In the genomic region with DNA sequence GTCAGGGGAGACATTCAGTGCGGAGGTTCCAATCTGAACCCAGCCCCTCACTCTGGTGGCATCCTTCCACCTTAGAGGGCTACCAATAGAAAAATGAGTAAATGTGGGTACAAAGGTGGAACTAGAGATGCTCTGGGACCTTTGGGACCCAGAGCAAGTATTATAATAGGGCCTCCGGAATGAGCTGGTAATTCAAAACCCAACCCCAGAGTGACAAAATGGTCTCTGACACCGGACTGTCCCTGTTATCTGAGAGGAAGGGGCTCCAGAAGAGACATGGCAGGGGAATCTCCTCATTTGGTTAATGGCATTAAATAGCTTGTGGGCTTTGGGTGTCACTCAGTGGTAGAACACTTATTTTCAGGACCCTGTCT, we compare ENCODE assay signal across 22 mouse cellular contexts. TPM values are rescaled to one million over a fixed set of nuclear protein-coding genes. Genes with fewer than 3 reads are reported as not detected.
A peak's percentile ranks its signal among the peaks of the same experiment; 100 is the strongest.
DNase-seq lines count a peak whose midpoint lies in the region; ATAC-seq and TF ChIP-seq lines count a peak whose summit lies in the region.
"Had no signal": no experiment of that assay in that cellular context is flagged by ENCODE, and none has a peak within 500 bp of the region (broad histone marks: within the 10 kb centered on the region; RNA-seq: fewer than 3 reads in every experiment).

No protein-coding gene starts in this region.

- H3K36me3 ChIP-seq in heart, embryonic 10.5 days: no peaks in the 10 kb centered on the region
- H3K36me3 ChIP-seq in thymus, adult 2 months (ENCODE audit: control insufficient read depth, insufficient read depth, low read length): no peaks in the 10 kb centered on the region
- H3K36me3 ChIP-seq: embryonic facial prominence, embryonic 12.5 days; hindbrain, embryonic 15.5 days; midbrain, embryonic 12.5 days had no signal

- no peak for TF ChIP-seq POLR2A in thymus, adult 2 months (IDR thresholded peaks at IDR 0.05; ENCODE audit: control insufficient read depth, extremely low read depth, insufficient read depth, low read length, poor library complexity)

- H3K9me3 ChIP-seq in heart, embryonic 10.5 days: no peaks in the 10 kb centered on the region
- H3K9me3 ChIP-seq: embryonic facial prominence, embryonic 12.5 days; hindbrain, embryonic 15.5 days; midbrain, embryonic 12.5 days had no signal

- WGBS in heart, embryonic 10.5 days: 58% methylated on average over 3 of the region's 3 CpGs
- 88% methylated on average over 3 of the region's 3 CpGs for WGBS in thymus, adult 2 months

- no peaks in the 10 kb centered on the region for H3K27me3 ChIP-seq in heart, embryonic 10.5 days (ENCODE audit: insufficient read depth, poor library complexity, severe bottlenecking)
- H3K27me3 ChIP-seq in thymus, adult 2 months (ENCODE audit: control insufficient read depth, insufficient read depth, low read length): no peaks in the 10 kb centered on the region
- H3K27me3 ChIP-seq: embryonic facial prominence, embryonic 12.5 days; hindbrain, embryonic 15.5 days; midbrain, embryonic 12.5 days had no signal

- peaks cover 56% of the 10 kb centered on the region for H3K4me1 ChIP-seq in heart, embryonic 10.5 days
- peaks cover 21% of the 10 kb centered on the region for H3K4me1 ChIP-seq in thymus, adult 2 months (replicated peaks; ENCODE audit: control insufficient read depth, insufficient read depth, low read length)

- no peak for ATAC-seq in inflammation-experienced regulatory T-cells, adult 6 months

- no peak overlapping the region for H3K4me3 ChIP-seq in heart, embryonic 10.5 days
- no peak overlapping the region for H3K4me3 ChIP-seq in layer of hippocampus, adult 2 months
- no peak overlapping the region for H3K4me3 ChIP-seq in thymus, adult 2 months (ENCODE audit: control insufficient read depth, insufficient read depth, low read length)

- H3K27ac ChIP-seq in heart, embryonic 10.5 days: peak overlapping the region; percentile 87
- peak overlapping the region; percentile 3; the same call in 1 of the 2 replicates for H3K27ac ChIP-seq in layer of hippocampus, adult 2 months
- peak overlapping the region; percentile 2 for H3K27ac ChIP-seq in thymus, adult 2 months (ENCODE audit: control insufficient read depth, insufficient read depth, low read length)

- TF ChIP-seq CTCF in layer of hippocampus, adult 2 months (conservative IDR thresholded peaks at IDR 0.05): no peak
- TF ChIP-seq CTCF in thymus, adult 2 months (IDR thresholded peaks at IDR 0.05; ENCODE audit: borderline replicate concordance, control insufficient read depth, extremely low read depth, insufficient read depth, low read length, poor library complexity): no peak

- no peak for DNase-seq in heart, embryonic 10.5 days (ENCODE audit: low spot score)
- DNase-seq in heart, postnatal 14 days: no peak
- no peak for DNase-seq in layer of hippocampus, adult 2 months (ENCODE audit: low spot score in 2 of 2)
- DNase-seq in layer of hippocampus, postnatal 36 days: no peak
- no peak for DNase-seq in thymus, adult 2 months
- DNase-seq in thymus, postnatal 36 days: no peak
- DNase-seq in left cerebral cortex, adult 18-20 months (ENCODE audit: low spot score in 2 of 2): no peak
- DNase-seq: adrenal gland, postnatal 10 days; cerebellum, adult 11-12 months; gastrocnemius, postnatal 10 days; kidney, adult 2 months; kidney, postnatal 36 days; lung, postnatal 4 days; right cerebral cortex, postnatal 25 days had no signal

- intact Hi-C loops in heart, postnatal 14 days (cut with DNase I): loop anchor here (2.0 kb wide), 1 partner anchor 73 kb away; the partner anchor contains the start of gene Wnk1

RNA-seq across cellular contexts. Expression of gene Ninj2, which starts 18.2 kb away (rescaled TPM):
- not detected in 2 replicates for polyA plus RNA-seq in heart, embryonic 10.5 days (2016; fragmentation: Nextera tagmentation; extraction: Ambion mirVana)
- total RNA-seq in heart, postnatal 14 days (2021): not detected
- under 1 TPM; 0.74 to 0.91 TPM for total RNA-seq in layer of hippocampus, adult 2 months (2021)
- 1 to 10 TPM in 1 of 2 experiments, under 1 TPM in 1; 0.66 to 1.7 TPM for total RNA-seq in layer of hippocampus, postnatal 36 days (2021)
- 0.26 and 0.33 TPM in 2 replicates for polyA plus RNA-seq in thymus, adult 2 months (2012; rRNA removed)
- total RNA-seq in left cerebral cortex, adult 18-20 months (2021): under 1 TPM; 0.42 to 0.63 TPM
- polyA plus RNA-seq in inflammation-experienced regulatory T-cells, adult 6 months (2017; shearing (Covaris generic)): 1 to 10 TPM; 1.4 to 6.8 (median 2.4) TPM
- total RNA-seq: adrenal gland, postnatal 10 days; gastrocnemius, postnatal 10 days; liver, adult 2 months had no signal
- polyA plus RNA-seq: brain, embryonic 14.5 days; embryonic facial prominence, embryonic 12.5 days; heart, embryonic 14.5 days; hindbrain, embryonic 15.5 days; kidney, adult 2 months; liver, adult 2 months; midbrain, embryonic 12.5 days; neural tube, embryonic 14.5 days had no signal

Comparison
In these comparisons a context has a peak if more than half of its experiments do, and no peak if none do; other contexts are left out.
1. H3K27ac ChIP-seq: peak in every context shown above with its lines; median percentile 87 in heart, embryonic 10.5 days; 3 in layer of hippocampus, adult 2 months; 2 in thymus, adult 2 months.